Mouse (Mus musculus) small intestine, adult 2 months (tissue): ENCODE data around the gene Sult2b1. TPM values are rescaled to one million over a fixed set of nuclear protein-coding genes. Genes with fewer than 3 reads are reported as not detected.

Experiments
- H3K27ac ChIP-seq: fragments of 200-500 bp; 2 replicates; pipeline ENCODE4 v1.5.1; 2012; ENCODE audit warnings: low read depth, low read length, control low read depth, inconsistent platforms; ENCODE audit not compliant: insufficient read depth
- H3K27me3 ChIP-seq: fragments of 200-500 bp; 2 replicates; pipeline ENCODE4 v1.6.1; 2012; ENCODE audit warnings: mild to moderate bottlenecking, moderate library complexity, low read length, inconsistent platforms; ENCODE audit not compliant: control insufficient read depth, insufficient read depth
- H3K36me3 ChIP-seq: fragments of 200-500 bp; 2 replicates; pipeline ENCODE4 v1.6.1; 2012; ENCODE audit warnings: mild to moderate bottlenecking, low read length, control low read depth, inconsistent platforms; ENCODE audit not compliant: control insufficient read depth, insufficient read depth
- H3K4me1 ChIP-seq: fragments of 200-500 bp; 2 replicates; pipeline ENCODE4 v1.6.1; 2012; ENCODE audit warnings: low read length, inconsistent platforms, mixed read lengths; ENCODE audit not compliant: control insufficient read depth, insufficient read depth, insufficient read length
- H3K4me3 ChIP-seq: fragments of 200-500 bp; 2 replicates; pipeline ENCODE4 v1.5.1; 2012; ENCODE audit warnings: low read depth, mild to moderate bottlenecking, control low read depth, inconsistent platforms, low read length, moderate library complexity
- CTCF ChIP-seq: fragments of 200-500 bp; IDR thresholded peaks from 2 replicates; pipeline ENCODE4 v1.5.1; 2012; ENCODE audit warnings: low read depth, mild to moderate bottlenecking, control low read depth, inconsistent platforms, low read length, moderate library complexity, mixed read lengths; ENCODE audit not compliant: insufficient replicate concordance, insufficient read length; ENCODE audit errors: extremely low read depth
- POLR2A ChIP-seq: fragments of 200-500 bp; IDR thresholded peaks from 2 replicates; pipeline ENCODE4 v1.6.1; 2012; ENCODE audit warnings: low read depth, mild to moderate bottlenecking, control low read depth, inconsistent platforms, low read length, moderate library complexity
- WGBS: fragments of 180-500 bp; shearing (Covaris S2); methylation state at CpG from one replicate; pipeline ENCODE4 v1.1.7; 2018; 5-methylcytosine and 5-hydroxymethylcytosine counted together
- polyA plus RNA-seq: library from polyadenylated mRNA; depleted of rRNA; stranded (reverse); fragments of >200 nt; gene quantifications from 2 replicates; pipeline ENCODE4 v1.2.3, GENCODE M21; 2012

The Sult2b1 gene
- polyA plus RNA-seq, 1 experiment = 454 TPM

- Histone ChIP-seq H3K36me3 (no peaks in the 10 kb centered on the region), H3K4me3 (no peak overlapping the region), H3K4me1 (peaks cover 5% of the 10 kb centered on the region), H3K27me3 (peaks cover 16% of the 10 kb centered on the region), H3K27ac (no peak overlapping the region)
- 33% methylated on average over 6 of the region's 6 CpGs for WGBS
- TF ChIP-seq POLR2A (no peak), CTCF (no peak)
Observed at GRCm38 (mm10) chr7:45695098-45695497, 89.4 kb downstream of the Sult2b1 start.

GRCm38 (mm10) chr7:45693921-45694591, 90.4 kb downstream of the Sult2b1 start, which contains the start of gene Sec1:
Sec1 (minus strand) TSS chr7:45694402.
- TF ChIP-seq CTCF (no peak), POLR2A (no peak)
- no peak within 1 kb of the TSS for H3K27ac ChIP-seq
- H3K36me3 ChIP-seq = no peaks in the 10 kb centered on the region
- no peak within 1 kb of the TSS for H3K4me3 ChIP-seq
- 94% methylated on average over 50 of the region's 50 CpGs for WGBS
- H3K27me3 ChIP-seq = peaks cover 5% of the 10 kb centered on the region; the same call in 1 of the 2 replicates
- H3K4me1 ChIP-seq = no peaks in the 10 kb centered on the region

DNA sequence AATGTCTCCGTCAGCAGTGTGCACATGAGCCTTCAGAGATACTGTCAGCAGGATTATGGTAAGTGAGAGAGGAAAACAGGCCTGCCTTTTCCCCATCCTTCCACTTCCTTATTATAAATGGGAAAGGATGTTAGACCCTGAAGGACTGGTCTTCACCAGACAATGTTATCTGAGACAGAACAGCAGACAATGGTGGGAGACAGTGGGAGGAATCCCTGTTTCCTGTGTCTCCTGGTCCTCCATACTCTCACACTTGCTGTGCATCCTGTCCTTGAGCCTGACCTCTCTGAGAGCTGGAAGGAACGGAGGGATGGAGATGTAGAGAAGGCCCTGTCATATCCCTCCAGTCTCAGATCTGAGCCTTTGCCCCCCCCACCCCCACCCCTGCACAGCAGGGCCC, 92.1 kb downstream of the Sult2b1 start:
- no peak overlapping the region for H3K27ac ChIP-seq
- no peaks in the 10 kb centered on the region; the same call in 1 of the 2 replicates for H3K27me3 ChIP-seq
- WGBS = 93% methylated on average over 2 of the region's 2 CpGs
- no peaks in the 10 kb centered on the region for H3K36me3 ChIP-seq
- no peak overlapping the region for H3K4me3 ChIP-seq
- no peak for TF ChIP-seq CTCF
- no peak for TF ChIP-seq POLR2A
- H3K4me1 ChIP-seq = no peaks in the 10 kb centered on the region

GRCm38 (mm10) chr7:45689800-45690199, 94.7 kb downstream of the Sult2b1 start:
- no peak overlapping the region for H3K27ac ChIP-seq
- peaks cover 5% of the 10 kb centered on the region; the same call in 1 of the 2 replicates for H3K27me3 ChIP-seq
- TF ChIP-seq POLR2A (no peak), CTCF (no peak)
- no peaks in the 10 kb centered on the region for H3K4me1 ChIP-seq
- H3K36me3 ChIP-seq = no peaks in the 10 kb centered on the region
- no peak overlapping the region for H3K4me3 ChIP-seq
- WGBS = 60% methylated on average over 11 of the region's 11 CpGs

- no peak overlapping the region for H3K4me3 ChIP-seq
- no peaks in the 10 kb centered on the region for H3K4me1 ChIP-seq
- H3K27me3 ChIP-seq = peaks cover 5% of the 10 kb centered on the region; the same call in 1 of the 2 replicates
- no peaks in the 10 kb centered on the region for H3K36me3 ChIP-seq
- TF ChIP-seq POLR2A (no peak), CTCF (no peak)
- 71% methylated on average over 6 of the region's 6 CpGs for WGBS
- H3K27ac ChIP-seq = no peak overlapping the region
Observed at GRCm38 (mm10) chr7:45689099-45689498, 95.4 kb downstream of the Sult2b1 start.

- H3K4me1 ChIP-seq = peaks cover 3% of the 10 kb centered on the region
- peaks cover 5% of the 10 kb centered on the region; the same call in 1 of the 2 replicates for H3K27me3 ChIP-seq
- H3K4me3 ChIP-seq = no peak overlapping the region
- 57% methylated on average over 3 of the region's 3 CpGs for WGBS
- no peaks in the 10 kb centered on the region for H3K36me3 ChIP-seq
- H3K27ac ChIP-seq = no peak overlapping the region
- no peak for TF ChIP-seq POLR2A
Observed at GRCm38 (mm10) chr7:45686841-45687240, 97.6 kb downstream of the Sult2b1 start.

GRCm38 (mm10) chr7:45685811-45686210, 98.7 kb downstream of the Sult2b1 start:
- Histone ChIP-seq H3K4me1 (peaks cover 3% of the 10 kb centered on the region), H3K36me3 (no peaks in the 10 kb centered on the region), H3K27ac (no peak overlapping the region), H3K27me3 (peaks cover 5% of the 10 kb centered on the region; the same call in 1 of the 2 replicates), H3K4me3 (no peak overlapping the region)
- TF ChIP-seq CTCF (no peak), POLR2A (no peak)
- 61% methylated on average over 10 of the region's 10 CpGs for WGBS
